Mouse (Mus musculus): ENCODE measurements around the gene Lrrc8b. TPM values are rescaled to one million over a fixed set of nuclear protein-coding genes. Genes with fewer than 3 reads are reported as not detected.
A peak's percentile ranks its signal among the peaks of the same experiment; 100 is the strongest.

Gene Lrrc8b
- total and polyA plus RNA-seq, 3 experiments = 7.4 to 14.0 TPM; not detected in 1

DNA sequence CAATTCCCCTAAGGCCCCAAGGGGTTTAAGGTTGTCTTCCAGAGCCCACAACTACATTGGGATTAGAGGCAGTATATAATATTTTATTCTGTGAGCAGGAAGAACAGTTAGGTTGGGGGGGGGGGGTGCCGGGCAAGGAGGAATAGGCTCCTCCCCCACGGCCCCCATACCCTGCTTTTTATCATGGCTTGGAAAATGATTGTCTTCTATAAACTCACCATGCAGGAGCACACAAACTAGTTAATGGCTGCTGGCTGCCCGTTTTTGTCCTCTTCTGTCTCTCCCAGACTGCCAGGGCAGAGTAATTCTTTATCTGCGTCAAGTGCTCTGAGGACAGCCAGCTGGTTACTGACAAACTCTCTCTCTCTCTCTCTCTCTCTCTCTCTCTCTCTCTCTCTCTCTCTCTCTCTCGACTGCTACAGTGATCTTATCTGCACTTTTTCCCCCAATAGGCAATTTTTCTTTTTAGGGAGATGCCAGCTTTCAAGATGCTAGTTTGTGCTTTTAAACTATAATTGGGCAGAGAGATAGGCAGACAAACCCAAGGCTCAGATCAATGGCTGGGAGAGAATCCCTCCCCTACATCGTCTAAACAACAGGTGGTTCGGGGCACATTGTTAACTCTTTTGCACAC, 102.5 kb downstream of the Lrrc8b start:
- no peak for TF ChIP-seq NRF1 (IDR thresholded peaks at IDR 0.05; ENCODE audit: insufficient read depth, low read depth, low read length, poor library complexity, severe bottlenecking)
- no peak for TF ChIP-seq POLR2AphosphoS2 (IDR thresholded peaks at IDR 0.05; ENCODE audit: low read length)
- TF ChIP-seq EP300 (IDR thresholded peaks at IDR 0.05; ENCODE audit: low read depth in 1 of 2, low read length in 2 of 2) = peak; percentile 21 to 36; a peak in 2 of 4 replicates
- TF ChIP-seq TAL1 (IDR thresholded peaks at IDR 0.05; ENCODE audit: low read length) = no peak
- no peak for TF ChIP-seq ELF1 (IDR thresholded peaks at IDR 0.05; ENCODE audit: low read depth, low read length)
- peak; percentile 11; the same call in 1 of the 2 replicates for TF ChIP-seq SMC3 (IDR thresholded peaks at IDR 0.05; ENCODE audit: low read depth, low read length)
- 0 out of 2 replicates have a peak, but pooled peaks have one; percentile 16 for TF ChIP-seq RCOR1 (IDR thresholded peaks at IDR 0.05; ENCODE audit: low read depth, low read length)
- TF ChIP-seq ZMIZ1 (IDR thresholded peaks at IDR 0.05; ENCODE audit: low read depth, low read length) = no peak
- peak; percentile 86 for TF ChIP-seq SIN3A (IDR thresholded peaks at IDR 0.05; ENCODE audit: low read length)
- TF ChIP-seq TBP (IDR thresholded peaks at IDR 0.05; ENCODE audit: low read depth, low read length) = no peak
- 0 out of 2 replicates have a peak, but pooled peaks have one; percentile 54 for TF ChIP-seq MAZ (IDR thresholded peaks at IDR 0.05; ENCODE audit: low read depth, low read length)
- TF ChIP-seq CHD2 (IDR thresholded peaks at IDR 0.05; ENCODE audit: low read length) = no peak
- no peak for TF ChIP-seq MAX (IDR thresholded peaks at IDR 0.05; ENCODE audit: low read length)
- TF ChIP-seq KAT2A (conservative IDR thresholded peaks at IDR 0.05; ENCODE audit: low read depth, low read length) = no peak
- no peak for TF ChIP-seq E2F4 (IDR thresholded peaks at IDR 0.05; ENCODE audit: borderline replicate concordance, low read depth, low read length)
- peak; percentile 43; the same call in 1 of the 2 replicates for TF ChIP-seq MXI1 (IDR thresholded peaks at IDR 0.05; ENCODE audit: low read depth, low read length)
- no peak for TF ChIP-seq ZNF384 (IDR thresholded peaks at IDR 0.05; ENCODE audit: low read depth, low read length)
- no peak for TF ChIP-seq HCFC1 (IDR thresholded peaks at IDR 0.05; ENCODE audit: low read depth, low read length)
- peak; percentile 99 for TF ChIP-seq JUND (IDR thresholded peaks at IDR 0.05; ENCODE audit: low read depth, low read length)
- peak; percentile 45; the same call in 1 of the 2 replicates for TF ChIP-seq TCF12 (IDR thresholded peaks at IDR 0.05; ENCODE audit: low read depth, low read length)
- peak; percentile 60 for TF ChIP-seq GATA1 (IDR thresholded peaks at IDR 0.05; ENCODE audit: low read depth, low read length)
- TF ChIP-seq ETS1 (IDR thresholded peaks at IDR 0.05; ENCODE audit: low read depth, low read length) = peak; percentile 94
- no peak for TF ChIP-seq MEF2A (IDR thresholded peaks at IDR 0.05; ENCODE audit: extremely low read depth, insufficient replicate concordance, low read depth, low read length, poor library complexity, severe bottlenecking)
- Histone ChIP-seq H3K4me1 (ENCODE audit: control insufficient read depth in 1 of 2, insufficient read depth in 2 of 2, low read length in 2 of 2) (peaks cover 12 to 19% of the 10 kb centered on the region in 2 experiments), H3K36me3 (ENCODE audit: control insufficient read depth in 1 of 2, insufficient read depth in 2 of 2, low read length in 2 of 2) (peaks cover 0 to 24% of the 10 kb centered on the region in 2 experiments), H3K9me3 (replicated peaks; ENCODE audit: insufficient read depth, low read length) (no peaks in the 10 kb centered on the region), H3K27me3 (ENCODE audit: control insufficient read depth in 1 of 2, insufficient read depth in 2 of 2, low read length in 2 of 2) (no peaks in the 10 kb centered on the region), H3K79me2 (ENCODE audit: control insufficient read depth, insufficient read depth, low read length, poor library complexity) (peaks cover 32% of the 10 kb centered on the region), H3K27ac (ENCODE audit: control insufficient read depth, low read depth, low read length) (peak overlapping the region; percentile 51), H3K9ac (ENCODE audit: control insufficient read depth, low read depth, low read length, poor library complexity, severe bottlenecking) (peak overlapping the region; percentile 81), H3K4me3 (ENCODE audit: control insufficient read depth in 1 of 2, insufficient read depth in 1 of 2, low read depth in 2 of 2, low read length in 2 of 2) (peak overlapping the region; percentile 60 to 68; a peak in 3 of 4 replicates)
- peak; percentile 61 for DNase-seq (ENCODE audit: low read depth, low spot score)
